Mouse (Mus musculus): Measurements from ENCODE around the gene Tmem201.

DNA sequence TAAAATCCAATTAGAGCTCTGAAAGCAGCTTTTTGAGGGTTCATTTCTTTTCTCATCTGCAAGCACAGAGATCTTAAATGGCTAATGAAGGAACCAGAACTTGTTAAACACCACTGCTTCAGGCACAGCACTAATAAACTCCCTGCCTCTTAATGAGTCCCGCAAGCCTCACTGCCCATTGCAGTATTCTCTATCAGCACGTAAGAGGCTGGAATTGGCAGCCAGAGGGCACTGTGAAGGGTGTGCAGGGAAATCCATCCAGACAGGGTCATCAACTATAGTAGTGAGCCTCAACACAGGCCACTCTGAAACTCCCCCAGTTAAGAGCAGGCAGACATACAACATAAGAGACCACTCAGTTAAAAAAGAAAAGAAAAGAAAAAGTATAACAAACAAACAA lies 34.5 kb upstream of the Tmem201 start:
- no peak for TF ChIP-seq GATA1 (IDR thresholded peaks at IDR 0.05; ENCODE audit: borderline replicate concordance, low read length)
- TF ChIP-seq CTCF (IDR thresholded peaks at IDR 0.05; ENCODE audit: low read depth, low read length): no peak
- TF ChIP-seq TAL1 (conservative IDR thresholded peaks at IDR 0.05; ENCODE audit: low read depth, low read length): no peak
